Mouse (Mus musculus) cortical plate, adult 2 months (tissue): ENCODE data around the gene Rock2.

ENCODE experiments used
- CTCF ChIP-seq: fragments of 200-500 bp; IDR thresholded peaks from 2 replicates; pipeline ENCODE4 v1.5.1; 2011; ENCODE audit warnings: mild to moderate bottlenecking, control low read depth, low read length; ENCODE audit not compliant: insufficient read depth; ENCODE audit errors: extremely low read depth
- POLR2A ChIP-seq: fragments of 200-500 bp; IDR thresholded peaks from 2 replicates; pipeline ENCODE4 v1.6.1; 2011; ENCODE audit warnings: mild to moderate bottlenecking, low read length, control low read depth; ENCODE audit not compliant: insufficient read depth; ENCODE audit errors: extremely low read depth

GRCm38 (mm10) chr12:17022145-17022544 is 127.5 kb downstream of the Rock2 start:
- TF ChIP-seq CTCF (no peak), POLR2A (no peak)
